Mouse (Mus musculus): Measurements from ENCODE around the gene Pigk.

Gene Pigk

GRCm38 (mm10) chr3:152898906-152899305 is 185.0 kb downstream of the Pigk start:
- no peak for DNase-seq (ENCODE audit: extremely low spot score)

- DNase-seq (ENCODE audit: extremely low spot score) = no peak
These were observed 191.1 kb downstream of the Pigk start for GRCm38 (mm10) chr3:152905026-152905425.

- no peak for DNase-seq (ENCODE audit: extremely low spot score)
These were observed 191.9 kb downstream of the Pigk start for GRCm38 (mm10) chr3:152905800-152906199.

- no peak for DNase-seq (ENCODE audit: extremely low spot score)
These were observed 193.2 kb downstream of the Pigk start for GRCm38 (mm10) chr3:152907087-152907486.

- DNase-seq (ENCODE audit: extremely low spot score) = no peak
These were observed 193.8 kb downstream of the Pigk start for GRCm38 (mm10) chr3:152907683-152908082.

- DNase-seq (ENCODE audit: extremely low spot score) = no peak
These were observed 197.7 kb downstream of the Pigk start for GRCm38 (mm10) chr3:152911578-152911977.

- no peak for DNase-seq (ENCODE audit: extremely low spot score)
These were observed 198.6 kb downstream of the Pigk start for GRCm38 (mm10) chr3:152912216-152913101.

GRCm38 (mm10) chr3:152913150-152913549 is 199.2 kb downstream of the Pigk start:
- DNase-seq (ENCODE audit: extremely low spot score) = no peak

GRCm38 (mm10) chr3:152913625-152914024 is 199.7 kb downstream of the Pigk start:
- no peak for DNase-seq (ENCODE audit: extremely low spot score)

GRCm38 (mm10) chr3:152914376-152914775 is 200.5 kb downstream of the Pigk start:
- no peak for DNase-seq (ENCODE audit: extremely low spot score)

- DNase-seq (ENCODE audit: extremely low spot score) = no peak
These were observed 203.7 kb downstream of the Pigk start for GRCm38 (mm10) chr3:152917579-152917978.

- DNase-seq (ENCODE audit: extremely low spot score) = no peak
These were observed 205.2 kb downstream of the Pigk start for GRCm38 (mm10) chr3:152919101-152919500.

- DNase-seq (ENCODE audit: extremely low spot score) = no peak
These were observed 206.5 kb downstream of the Pigk start for GRCm38 (mm10) chr3:152920365-152920764.

GRCm38 (mm10) chr3:152923530-152923929 is 209.6 kb downstream of the Pigk start:
- DNase-seq (ENCODE audit: extremely low spot score) = no peak

GRCm38 (mm10) chr3:152925364-152925763 is 211.5 kb downstream of the Pigk start:
- no peak for DNase-seq (ENCODE audit: extremely low spot score)

GRCm38 (mm10) chr3:152926166-152926565 is 212.3 kb downstream of the Pigk start:
- no peak for DNase-seq (ENCODE audit: extremely low spot score)

- peak; percentile 22 for DNase-seq (ENCODE audit: extremely low spot score)
These were observed 214.5 kb downstream of the Pigk start for GRCm38 (mm10) chr3:152928287-152928975.

- no peak for DNase-seq (ENCODE audit: extremely low spot score)
These were observed 215.4 kb downstream of the Pigk start for GRCm38 (mm10) chr3:152929256-152929787.

GRCm38 (mm10) chr3:152929788-152930281 is 215.9 kb downstream of the Pigk start:
- DNase-seq (ENCODE audit: extremely low spot score) = no peak

- DNase-seq (ENCODE audit: extremely low spot score) = no peak
These were observed 217.5 kb downstream of the Pigk start for GRCm38 (mm10) chr3:152931354-152931753.

GRCm38 (mm10) chr3:152932096-152932495 is 218.2 kb downstream of the Pigk start:
- no peak for DNase-seq (ENCODE audit: extremely low spot score)

- no peak for DNase-seq (ENCODE audit: extremely low spot score)
These were observed 218.6 kb downstream of the Pigk start for GRCm38 (mm10) chr3:152932544-152932943.

GRCm38 (mm10) chr3:152933737-152934136 is 219.8 kb downstream of the Pigk start:
- DNase-seq (ENCODE audit: extremely low spot score) = no peak
